Mouse (Mus musculus): ENCODE data around the gene Morn1.

Morn1 gene

GRCm38 (mm10) chr4:155143411-155143810, 57.0 kb downstream of the Morn1 start:
- DNase-seq: no peak

DNA sequence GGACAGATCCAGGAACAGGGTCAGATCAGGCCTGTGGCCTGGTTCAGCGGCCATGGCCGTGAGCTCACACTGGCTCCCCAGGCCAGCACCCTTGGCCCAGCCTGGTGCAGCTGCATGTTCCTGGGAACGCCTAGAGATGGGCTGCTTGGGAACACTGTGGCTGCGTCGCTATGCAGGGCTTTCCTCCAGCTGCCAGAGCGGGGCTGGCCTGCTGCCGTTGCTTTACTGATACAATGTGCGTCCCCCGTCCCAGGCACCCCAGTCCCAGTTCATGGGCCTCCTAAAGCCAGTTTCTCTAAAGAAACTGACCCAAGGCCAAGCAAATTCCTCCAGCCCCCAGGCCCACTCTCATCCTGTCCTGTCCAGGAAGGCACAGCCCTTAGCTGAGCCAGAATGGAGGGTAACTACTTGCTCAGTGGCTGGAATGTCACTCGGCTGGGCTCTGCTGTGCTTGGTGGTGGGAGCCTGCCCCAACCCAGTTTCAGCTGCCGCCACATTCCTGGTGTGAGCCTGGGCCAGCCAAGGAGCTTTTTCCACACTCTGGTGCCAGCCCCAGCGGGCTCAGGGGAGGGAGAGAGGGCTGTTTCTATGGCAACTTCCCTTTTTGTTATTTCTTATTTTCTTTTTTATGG, 57.6 kb downstream of the Morn1 start:
- DNase-seq: peak; percentile 77

- no peak for DNase-seq
These were observed 58.3 kb downstream of the Morn1 start for GRCm38 (mm10) chr4:155144548-155145180.

- no peak for DNase-seq
These were observed 59.9 kb downstream of the Morn1 start for GRCm38 (mm10) chr4:155146107-155146823.

DNA sequence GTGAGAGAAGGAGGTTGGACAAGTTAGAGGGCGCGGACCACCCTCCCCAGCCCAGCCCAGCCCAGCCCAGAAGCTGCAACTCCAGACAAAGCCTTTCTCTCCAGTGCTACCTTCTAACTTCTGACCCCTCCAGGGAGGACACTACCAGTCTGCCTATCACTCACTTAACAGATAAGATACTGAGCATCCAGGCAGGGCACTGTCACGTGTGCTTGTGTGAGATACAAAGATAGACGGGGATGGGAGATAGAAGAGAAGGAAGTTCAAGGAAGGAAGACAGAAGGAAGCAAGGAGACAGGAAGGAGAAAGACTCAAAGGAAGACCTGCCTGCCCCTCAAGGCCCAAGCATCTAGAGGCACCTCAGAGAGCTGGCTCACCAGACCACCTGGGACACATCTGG, 62.1 kb downstream of the Morn1 start:
- DNase-seq: no peak

DNA sequence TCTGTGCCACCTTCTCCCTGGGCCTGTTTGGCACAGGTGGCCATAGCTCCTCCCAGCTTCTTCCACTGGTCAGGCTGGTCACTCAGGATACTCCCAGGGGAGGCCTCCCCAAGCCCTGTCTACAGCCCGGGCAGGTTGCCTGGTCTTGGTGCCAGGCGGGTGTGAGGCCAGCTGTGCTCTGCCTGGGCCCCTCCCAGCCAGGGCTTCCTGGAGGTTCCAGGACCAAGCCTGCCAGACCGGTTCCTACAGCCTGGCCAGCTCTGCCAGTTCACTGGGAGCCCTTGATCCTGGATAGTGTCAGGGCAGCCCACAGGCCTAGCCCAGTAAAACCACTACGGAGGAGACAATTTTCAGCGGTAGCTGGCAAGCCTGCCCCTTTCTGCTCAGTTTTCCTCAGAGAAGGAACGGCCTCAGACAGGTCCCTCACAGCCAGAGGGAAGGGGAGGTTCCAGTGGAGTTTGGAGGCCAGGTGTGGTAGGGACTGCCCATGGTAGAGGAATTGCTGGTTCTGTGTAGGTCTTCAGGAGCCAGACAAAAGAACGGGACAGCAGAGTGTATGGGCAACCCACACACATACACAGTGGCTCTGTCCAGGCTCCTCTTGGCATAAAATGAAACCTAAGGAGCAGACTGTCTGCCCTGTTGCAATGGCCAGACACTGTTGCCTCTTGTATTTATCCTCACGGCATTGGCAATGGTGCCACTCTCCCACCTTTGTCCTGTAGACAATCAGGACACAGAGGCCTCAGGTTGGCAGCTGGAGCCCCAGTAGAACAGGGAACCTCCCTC, 62.7 kb downstream of the Morn1 start:
- peak; percentile 95 for DNase-seq

DNA sequence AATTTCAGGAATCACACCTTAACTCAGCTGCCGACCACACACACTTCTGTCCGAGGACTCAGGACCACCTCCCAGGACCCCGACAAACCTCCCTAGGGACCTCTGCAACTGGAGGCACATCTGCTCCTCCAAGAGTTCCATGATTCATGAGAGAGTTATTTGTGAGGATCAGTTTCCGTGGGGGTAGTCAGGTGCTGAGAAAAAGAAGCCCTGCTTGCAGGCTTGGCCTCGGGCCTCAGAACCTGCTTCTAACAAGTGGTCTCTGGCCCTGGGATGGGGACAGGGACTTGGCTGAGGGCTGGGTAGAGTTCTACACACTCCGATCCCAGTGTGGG, 63.5 kb downstream of the Morn1 start:
- no peak for DNase-seq

- peak; percentile 87 for DNase-seq
These were observed 64.1 kb downstream of the Morn1 start for GRCm38 (mm10) chr4:155150276-155151113.

DNA sequence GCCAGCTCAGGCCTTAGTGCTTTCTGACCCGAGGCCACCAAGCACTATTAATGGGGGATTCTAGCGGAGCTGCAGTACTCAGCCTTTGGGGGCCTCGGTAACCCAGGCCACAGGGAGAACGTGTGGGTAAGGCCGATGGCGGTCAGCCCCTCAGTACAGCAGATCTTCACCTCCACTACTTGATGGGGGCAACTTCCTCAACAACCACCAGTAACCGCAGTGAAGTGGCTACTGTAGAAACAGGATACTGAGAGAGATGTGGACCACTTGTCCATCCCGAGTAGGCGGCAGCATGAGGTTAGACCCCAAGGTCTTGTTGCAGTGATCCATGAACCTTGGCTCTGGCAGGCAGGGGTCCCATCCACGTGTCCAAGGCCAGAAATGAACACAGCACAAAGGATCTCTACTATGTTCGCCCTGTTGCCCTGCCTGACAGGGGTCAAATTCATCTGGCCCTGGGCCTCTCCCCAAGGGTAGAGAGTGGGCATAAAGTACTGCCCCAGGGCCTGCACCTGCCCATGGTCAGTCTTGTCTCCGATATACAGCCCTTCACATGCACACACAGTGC, 64.9 kb downstream of the Morn1 start:
- no peak for DNase-seq

- DNase-seq: no peak
These were observed 65.5 kb downstream of the Morn1 start for GRCm38 (mm10) chr4:155151845-155152244.

DNA sequence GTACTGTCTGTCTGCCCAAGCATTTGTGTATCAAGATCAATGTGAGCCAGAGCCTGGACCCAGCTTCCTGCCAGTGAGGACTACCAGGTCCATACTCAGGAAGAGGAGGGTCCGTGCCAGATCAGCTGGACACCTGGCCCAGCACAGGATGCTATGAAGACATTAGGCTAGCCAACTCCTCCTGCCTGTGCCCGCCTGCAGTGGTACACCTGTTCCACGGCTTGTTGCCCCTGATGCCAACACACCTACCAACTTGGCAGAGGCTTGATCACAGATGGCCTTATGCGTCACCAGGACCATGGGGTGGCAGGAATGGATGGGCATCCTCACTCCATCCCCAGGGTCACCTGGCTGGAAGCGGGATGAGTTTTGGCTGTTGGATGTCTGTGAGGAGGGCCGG, 66.1 kb downstream of the Morn1 start:
- DNase-seq: no peak

- no peak for DNase-seq
These were observed 67.2 kb downstream of the Morn1 start for GRCm38 (mm10) chr4:155153389-155154072.

- no peak for DNase-seq
These were observed 68.6 kb downstream of the Morn1 start for GRCm38 (mm10) chr4:155154986-155155385.

DNA sequence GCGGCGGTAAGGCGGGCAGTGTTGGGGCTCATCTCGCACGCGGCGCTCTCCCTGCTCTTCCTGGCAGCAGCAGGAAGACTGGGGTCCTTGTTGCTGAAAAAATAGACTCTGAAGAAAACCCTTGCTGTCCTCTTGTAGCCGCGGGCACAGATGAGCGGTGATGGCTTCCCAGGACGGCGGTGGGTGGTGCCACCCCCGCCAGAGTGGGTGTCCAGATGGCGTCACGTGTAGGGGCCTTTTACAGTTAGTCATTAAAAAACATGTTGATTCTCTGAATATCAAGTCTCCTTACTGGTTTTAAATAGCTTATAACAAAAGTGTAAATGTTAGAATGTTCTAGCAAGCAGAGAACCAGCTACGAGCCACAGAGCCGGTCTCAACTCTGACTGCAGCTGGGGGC, 70.4 kb downstream of the Morn1 start:
- no peak for DNase-seq

- no peak for DNase-seq
These were observed 71.6 kb downstream of the Morn1 start for GRCm38 (mm10) chr4:155157871-155158542.

DNA sequence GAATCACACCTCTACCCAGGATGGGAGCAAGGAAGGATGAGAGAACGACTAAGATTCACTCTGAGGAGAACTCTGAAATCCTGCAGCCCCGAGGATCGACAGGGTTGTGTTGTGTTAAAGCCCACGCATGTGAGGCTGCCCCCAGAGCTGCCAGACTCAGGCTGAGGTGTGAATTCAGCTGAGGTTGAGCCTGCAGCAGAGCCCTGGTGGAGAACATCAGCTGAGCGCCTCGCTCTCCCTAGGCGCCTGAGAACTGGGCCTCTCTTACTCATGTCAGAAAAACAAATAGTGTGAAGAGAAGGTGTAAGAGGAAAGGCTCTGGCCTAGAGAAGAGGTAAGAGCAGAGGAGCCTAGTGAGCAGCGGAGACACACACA, 72.2 kb downstream of the Morn1 start:
- no peak for DNase-seq

DNA sequence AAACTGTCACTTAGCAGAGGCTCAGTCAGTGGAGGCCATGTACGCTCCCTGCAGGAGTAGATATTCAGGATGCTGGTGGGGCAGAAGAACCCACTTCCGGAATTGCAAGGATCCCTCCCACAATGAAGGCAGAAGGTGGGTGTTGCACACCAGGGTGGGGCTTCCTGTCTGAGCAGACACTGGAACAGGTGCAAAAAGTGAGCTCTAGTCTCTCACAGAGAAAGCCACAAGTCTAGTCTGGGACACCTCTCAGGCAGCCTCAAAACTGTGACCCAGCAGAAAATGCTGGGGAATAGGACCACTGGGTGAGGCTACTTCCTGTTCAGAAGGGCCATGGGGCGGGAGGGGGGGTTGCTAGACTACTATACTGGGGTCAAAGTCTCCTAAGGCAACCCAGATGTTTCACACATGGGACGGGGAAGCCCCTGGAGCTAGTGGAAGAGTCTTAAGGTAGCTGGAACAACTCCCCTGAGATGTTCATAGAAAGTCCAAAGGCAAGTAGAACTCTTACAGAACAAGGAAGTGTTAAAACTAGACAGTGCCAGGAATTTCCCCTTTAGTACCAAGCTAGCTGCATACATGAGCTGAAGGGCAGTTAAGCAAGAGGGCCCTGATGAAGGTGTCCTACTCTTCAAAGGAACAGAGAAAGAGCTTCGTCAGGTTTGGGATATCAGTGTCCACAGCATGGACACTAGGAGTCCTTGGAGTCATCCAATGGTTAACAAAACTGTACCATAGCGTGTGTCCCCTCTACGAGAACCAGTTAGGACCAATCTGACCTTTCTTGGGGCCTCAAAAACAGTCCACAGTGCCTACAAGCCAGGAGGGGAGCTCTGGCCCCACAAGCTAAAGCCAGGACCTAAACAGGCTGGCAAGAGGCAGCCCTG, 76.3 kb downstream of the Morn1 start:
- no peak for DNase-seq

DNA sequence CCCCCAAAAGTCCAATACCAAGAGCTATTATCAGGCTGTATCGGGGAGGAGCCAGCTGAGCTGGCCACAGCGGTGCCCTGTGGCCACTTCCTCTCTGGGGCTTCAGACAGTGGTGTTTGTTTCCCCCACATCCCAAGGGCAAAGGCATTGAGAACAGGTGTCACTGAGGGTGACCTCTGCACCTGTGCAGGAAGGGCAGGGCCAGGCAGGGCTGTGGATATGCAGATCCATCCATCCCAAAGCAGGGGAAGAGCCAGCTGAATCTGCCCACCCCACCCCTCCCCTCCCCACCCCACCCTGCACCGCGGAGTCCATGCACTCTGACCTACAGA, 76.9 kb downstream of the Morn1 start:
- DNase-seq: no peak

- DNase-seq: no peak
These were observed 77.3 kb downstream of the Morn1 start for GRCm38 (mm10) chr4:155163685-155164084.

GRCm38 (mm10) chr4:155164550-155164949, 78.2 kb downstream of the Morn1 start:
- DNase-seq: peak; percentile 81
